Mouse (Mus musculus): ENCODE results near the gene 1700017B05Rik.
"Not testable (repeated sequence)": the region's sequence is repeated elsewhere in the genome, so short reads cannot be mapped to it uniquely, and the experiment has no call there.

1700017B05Rik gene

GRCm38 (mm10) chr9:57217220-57217619, 45.2 kb downstream of the 1700017B05Rik start:
- no peak for DNase-seq (ENCODE audit: low read depth)

DNA sequence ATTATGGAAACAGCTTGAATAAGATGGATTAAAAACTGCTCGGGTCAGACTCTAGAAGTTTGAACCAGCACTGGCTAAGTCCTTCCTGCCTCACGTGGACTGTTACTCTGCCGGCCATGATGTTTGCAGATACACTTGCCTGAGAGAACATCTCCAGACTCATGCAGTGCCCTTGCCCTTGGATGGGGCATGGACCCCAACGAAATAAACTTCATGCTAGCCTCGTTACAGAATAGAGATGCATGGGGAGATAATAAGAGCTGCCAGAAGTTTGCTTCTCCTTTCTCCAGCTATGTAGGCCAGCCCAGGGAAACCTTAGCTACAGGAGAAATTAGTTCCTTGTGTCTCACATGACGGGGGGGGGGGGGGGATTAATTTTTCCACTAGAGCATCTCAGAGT, 47.9 kb downstream of the 1700017B05Rik start:
- no peak for DNase-seq (ENCODE audit: low read depth)

- DNase-seq (ENCODE audit: low read depth) = no peak
Measured at GRCm38 (mm10) chr9:57212448-57213222, 49.8 kb downstream of the 1700017B05Rik start.

DNA sequence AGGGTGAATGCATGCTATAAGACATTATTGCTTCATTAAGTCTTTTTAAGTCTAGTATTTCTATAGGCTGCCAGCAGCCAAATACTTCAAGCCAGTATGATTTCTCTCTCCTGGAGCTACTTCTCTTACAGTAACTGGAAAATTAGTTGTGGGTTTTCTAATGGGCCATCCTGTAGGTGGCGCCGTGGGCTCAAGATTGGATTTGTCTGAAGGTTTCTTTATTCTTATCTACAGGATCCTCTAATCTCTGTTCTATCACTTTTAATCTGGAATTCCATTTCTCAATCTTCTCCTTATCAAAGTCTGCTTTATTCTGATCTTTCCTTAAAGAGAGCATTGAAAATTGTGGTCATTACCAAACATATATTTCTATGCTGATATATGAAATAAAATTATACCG, 53.1 kb downstream of the 1700017B05Rik start:
- DNase-seq (ENCODE audit: low read depth) = peak; percentile 53

DNA sequence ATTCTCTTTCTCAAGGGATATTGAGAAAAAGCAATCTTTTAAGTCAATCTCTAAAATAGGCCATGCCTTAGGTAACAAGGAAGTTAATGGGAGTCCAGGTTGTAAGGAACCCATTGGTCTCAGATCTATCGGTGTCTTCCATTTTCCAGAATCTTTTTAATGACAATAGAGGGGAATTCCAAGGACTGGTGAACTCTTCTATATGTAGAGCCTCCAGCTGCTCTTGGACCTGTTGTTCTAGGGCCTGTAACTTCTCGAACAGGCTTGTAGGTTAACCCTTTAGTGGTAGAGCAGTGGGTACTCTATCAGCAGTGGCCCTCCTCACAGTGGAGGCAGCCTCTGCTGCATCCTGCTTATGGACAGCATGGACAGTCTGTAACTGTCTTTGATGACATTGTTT, 55.5 kb downstream of the 1700017B05Rik start:
- no peak for DNase-seq (ENCODE audit: low read depth)

DNA sequence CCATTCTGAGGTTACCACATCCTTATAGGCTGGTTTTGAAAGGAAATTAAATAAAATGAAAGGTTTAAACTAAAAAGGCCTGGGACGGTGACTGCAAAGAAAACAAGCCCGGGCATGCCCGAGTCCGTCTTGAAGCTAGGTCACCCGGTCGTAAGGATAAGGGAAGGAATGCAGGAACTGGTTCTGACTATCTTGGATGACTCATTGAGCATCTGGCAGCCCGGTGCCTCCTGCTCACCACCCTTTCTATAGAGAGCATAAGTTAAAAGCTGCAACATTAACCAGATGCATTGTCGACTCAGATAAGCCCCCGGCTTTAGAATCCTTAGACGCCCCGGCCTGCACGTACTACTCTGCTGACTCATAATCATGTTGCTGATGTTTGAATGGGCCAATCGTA, 58.8 kb downstream of the 1700017B05Rik start:
- DNase-seq (ENCODE audit: low read depth) = not testable (repeated sequence)
